Mouse (Mus musculus): ENCODE measurements at regions not wholly inside any gene's neighbourhood (a gene's known extent, or its start where the extent isn't known, plus 50 kb on each side); places are given as distances from the start of the nearest gene placed in this dataset.

- no peak for DNase-seq (ENCODE audit: low spot score in 2 of 2)
Measured at GRCm38 (mm10) chr8:34380615-34381014, 269.1 kb upstream of the Gm10131 start.

- no peak for DNase-seq (ENCODE audit: low spot score in 2 of 2)
Measured at GRCm38 (mm10) chr8:34377154-34377553, 265.6 kb upstream of the Gm10131 start.

DNA sequence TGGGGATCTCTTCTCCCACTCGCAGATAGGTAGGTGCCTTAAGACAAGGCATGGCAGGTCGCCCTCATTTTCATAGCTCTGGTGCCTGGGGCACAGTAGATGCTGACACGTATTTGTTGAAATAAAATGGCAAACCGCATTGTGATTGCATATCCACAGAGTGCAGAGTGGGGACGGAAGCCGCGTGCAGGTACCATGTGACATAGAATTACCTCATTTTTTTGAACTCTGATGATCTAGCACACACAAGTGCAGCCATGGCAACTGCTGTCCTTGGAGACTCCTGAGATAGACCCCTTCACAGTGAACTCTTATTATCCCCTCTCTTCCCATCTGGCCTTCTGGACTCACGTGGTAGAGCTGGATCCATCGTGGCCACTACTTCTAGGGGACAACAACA lies 262.7 kb upstream of the Gm10131 start:
- DNase-seq (ENCODE audit: low spot score in 2 of 2): no peak

DNA sequence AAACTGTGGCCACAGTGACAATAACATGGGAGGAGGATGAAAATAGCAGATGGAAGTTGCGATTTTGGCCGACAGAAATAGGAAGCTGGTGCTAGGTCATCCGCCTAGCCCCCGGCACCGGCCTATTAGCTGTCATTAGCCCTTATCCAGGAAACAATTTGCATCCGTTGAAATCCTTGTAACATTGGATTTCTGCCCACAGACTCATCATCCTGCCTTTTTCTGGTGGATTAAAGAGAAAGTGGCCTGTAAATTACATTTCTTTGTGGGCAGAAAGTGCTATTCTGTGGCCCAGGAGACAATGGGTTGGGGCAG lies 261.1 kb upstream of the Gm10131 start:
- peak in 1 of 2 experiments; percentile 1 for DNase-seq (ENCODE audit: low spot score in 2 of 2)

DNA sequence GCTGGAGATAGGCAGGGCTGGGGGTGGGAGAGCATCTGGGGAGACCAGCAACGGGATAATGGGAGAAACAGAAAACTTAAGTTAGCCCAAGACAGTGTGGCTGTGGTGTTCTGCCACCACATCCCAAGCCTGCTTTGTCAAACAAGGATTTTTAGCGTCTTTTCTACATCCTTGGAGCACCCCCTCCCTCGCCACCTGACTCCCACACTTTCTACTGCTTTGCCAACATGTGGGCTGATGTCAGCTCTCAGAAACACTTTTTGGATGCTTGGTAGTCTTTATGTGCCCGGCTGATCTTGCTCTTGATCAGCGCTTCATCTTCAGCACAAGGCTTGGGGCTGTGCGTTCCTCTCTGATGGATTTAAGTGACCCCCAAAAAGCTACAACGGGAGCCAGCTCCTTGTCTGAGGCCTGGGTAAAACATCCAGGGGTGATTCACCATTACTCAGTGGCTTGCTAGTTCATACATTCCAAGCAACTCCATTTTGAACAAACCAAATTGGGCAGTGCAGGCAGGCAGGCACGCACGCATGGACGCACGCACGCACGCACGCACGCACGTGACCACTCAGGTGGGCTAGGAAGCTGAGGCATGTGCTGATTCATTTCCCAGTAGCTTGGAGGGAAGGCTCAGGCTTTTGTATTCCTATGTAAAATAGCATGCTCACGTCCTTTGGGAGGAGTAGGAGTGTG lies 260.6 kb upstream of the Gm10131 start:
- no peak for DNase-seq (ENCODE audit: low spot score in 2 of 2)

- no peak for DNase-seq (ENCODE audit: low spot score in 2 of 2)
Measured at GRCm38 (mm10) chr8:34371391-34371790, 259.9 kb upstream of the Gm10131 start.

- DNase-seq (ENCODE audit: low spot score in 2 of 2): no peak
Measured at GRCm38 (mm10) chr8:34368556-34368955, 257.0 kb upstream of the Gm10131 start.

- DNase-seq (ENCODE audit: low spot score in 2 of 2): no peak
Measured at GRCm38 (mm10) chr8:34364446-34365035, 253.0 kb upstream of the Gm10131 start.

- no peak for DNase-seq (ENCODE audit: low spot score in 2 of 2)
Measured at GRCm38 (mm10) chr8:34363679-34364078, 252.1 kb upstream of the Gm10131 start.

GRCm38 (mm10) chr8:34363131-34363530 lies 251.6 kb upstream of the Gm10131 start:
- no peak for DNase-seq (ENCODE audit: low spot score in 2 of 2)

GRCm38 (mm10) chr8:34361377-34361776 lies 249.8 kb upstream of the Gm10131 start:
- DNase-seq (ENCODE audit: low spot score in 2 of 2): no peak

DNA sequence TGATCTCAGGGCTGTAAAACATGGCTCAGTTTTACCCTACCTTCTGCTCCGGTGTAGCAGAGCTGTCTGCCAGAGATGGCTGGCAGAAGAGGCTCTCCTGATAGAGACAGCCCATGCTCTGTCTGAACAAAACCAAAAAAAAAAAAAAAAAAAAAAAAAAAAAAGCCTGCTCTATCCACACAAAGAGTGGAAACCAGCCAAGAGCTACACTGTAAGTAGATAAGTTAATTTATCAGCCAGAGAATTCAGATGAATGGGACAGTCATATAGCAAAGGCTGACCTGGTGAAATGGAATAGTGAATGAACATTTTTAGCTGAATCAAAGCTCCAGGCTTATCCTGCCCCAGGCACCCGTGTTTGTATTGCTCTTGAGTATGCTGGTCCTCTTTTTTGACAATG lies 248.2 kb upstream of the Gm10131 start:
- DNase-seq (ENCODE audit: low spot score in 2 of 2): no peak

- no peak for DNase-seq (ENCODE audit: low spot score in 2 of 2)
Measured at GRCm38 (mm10) chr8:34355059-34355458, 243.5 kb upstream of the Gm10131 start.

DNA sequence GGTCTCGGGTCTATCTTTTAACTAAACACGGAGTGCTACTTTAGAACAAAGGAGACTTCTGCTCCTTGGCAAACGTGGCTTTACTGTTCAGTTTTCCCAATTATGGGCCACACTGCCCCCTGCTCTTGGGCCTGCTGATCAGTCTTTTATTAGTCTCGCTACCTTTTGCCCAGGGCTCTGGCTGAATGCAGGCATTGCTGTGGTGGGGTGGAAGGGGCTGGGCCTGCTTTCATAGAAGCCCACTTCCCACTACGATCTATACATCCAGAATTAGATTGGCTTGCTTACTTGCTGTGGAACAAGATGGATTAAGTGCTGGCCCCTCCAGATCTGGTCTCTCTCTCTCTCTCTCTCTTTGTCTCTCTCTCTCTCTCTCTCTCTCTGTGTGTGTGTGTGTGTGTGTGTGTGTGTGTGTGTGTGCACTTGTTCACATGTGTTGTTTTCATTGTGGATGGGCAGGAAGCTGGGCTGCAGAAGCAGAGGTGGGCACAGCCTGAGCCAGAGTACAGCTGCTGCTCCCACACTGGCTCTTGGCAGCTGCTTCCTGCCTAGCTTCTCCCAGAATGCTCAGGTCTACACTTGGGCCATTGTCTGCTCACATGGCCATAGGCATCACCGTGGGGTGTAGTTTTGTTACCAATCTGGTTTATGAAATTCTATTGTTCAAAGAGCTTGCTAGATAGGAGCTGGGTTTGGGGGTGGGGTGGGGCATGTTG lies 241.8 kb upstream of the Gm10131 start:
- DNase-seq (ENCODE audit: low spot score in 2 of 2): no peak

DNA sequence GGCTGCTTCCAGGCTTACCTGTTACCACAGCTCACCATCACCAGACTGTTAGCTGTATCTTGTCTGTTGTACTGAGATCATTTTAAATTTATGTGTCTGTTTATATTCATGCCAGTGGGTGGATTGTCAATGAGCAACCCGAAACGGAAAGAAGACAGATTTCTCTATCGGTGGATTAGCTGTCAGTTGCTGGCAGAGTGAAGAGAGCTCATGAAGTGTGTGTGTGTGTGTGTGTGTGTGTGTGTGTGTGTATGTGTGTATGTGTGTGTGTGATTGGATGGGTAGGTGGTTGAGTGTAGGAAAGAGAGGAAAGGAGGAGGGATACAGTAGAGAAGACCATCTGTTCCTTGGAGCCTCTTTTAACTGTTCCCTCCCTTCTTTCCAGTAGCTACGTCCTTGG lies 223.3 kb upstream of the Gm10131 start:
- no peak for DNase-seq (ENCODE audit: low spot score in 2 of 2)

- no peak for DNase-seq (ENCODE audit: low spot score in 2 of 2)
Measured at GRCm38 (mm10) chr8:34331673-34332072, 220.1 kb upstream of the Gm10131 start.

DNA sequence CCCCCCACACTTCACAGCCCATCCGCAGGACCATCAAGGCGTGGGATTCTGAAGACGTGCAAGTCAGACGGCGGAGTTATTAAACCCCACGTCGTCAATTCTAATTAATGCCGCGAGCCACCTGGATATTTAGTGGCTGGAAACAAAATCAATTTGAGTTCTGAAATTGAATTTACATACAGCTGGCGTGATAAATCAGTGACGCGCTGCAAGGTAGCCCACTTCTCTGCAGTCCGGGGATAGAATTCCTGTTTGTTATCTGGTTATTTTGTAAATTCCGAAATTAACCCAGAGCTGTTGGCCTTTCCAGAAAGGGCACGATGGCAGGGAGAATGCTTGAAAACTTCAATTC lies 215.1 kb upstream of the Gm10131 start:
- DNase-seq (ENCODE audit: low spot score in 2 of 2): no peak

GRCm38 (mm10) chr8:34325841-34326613 lies 214.5 kb upstream of the Gm10131 start:
- no peak for DNase-seq (ENCODE audit: low spot score in 2 of 2)

- DNase-seq (ENCODE audit: low spot score in 2 of 2): no peak
Measured at GRCm38 (mm10) chr8:34320158-34320587, 208.6 kb upstream of the Gm10131 start.

GRCm38 (mm10) chr8:34319719-34320118 lies 208.2 kb upstream of the Gm10131 start:
- no peak for DNase-seq (ENCODE audit: low spot score in 2 of 2)

DNA sequence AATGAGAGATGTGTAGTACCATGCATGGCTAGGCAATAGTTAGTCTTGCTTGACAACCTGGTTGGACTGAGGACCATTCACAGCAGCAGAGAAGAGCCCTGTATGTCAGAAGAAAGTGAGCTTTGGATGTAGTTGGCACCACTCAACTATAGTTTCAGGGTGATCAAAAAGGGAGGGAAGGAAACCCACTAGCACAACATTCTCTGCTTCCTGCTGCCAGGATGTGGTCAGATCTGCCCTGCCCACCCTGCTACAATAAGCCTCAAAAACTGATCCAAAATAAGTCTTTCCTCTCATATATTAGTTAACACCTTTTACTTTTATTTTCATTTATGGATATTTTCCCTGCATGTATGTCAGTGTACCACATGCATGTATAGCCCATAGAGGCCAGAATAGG lies 203.7 kb upstream of the Gm10131 start:
- no peak for DNase-seq (ENCODE audit: low spot score in 2 of 2)

All from heart, adult 9 months (tissue).